Mouse (Mus musculus) natural killer cell, adult 2 months (primary cell): ENCODE measurements at regions not wholly inside any gene's neighbourhood (a gene's known extent, or its start where the extent isn't known, plus 50 kb on each side); places are given as distances from the start of the nearest gene placed in this dataset.

ENCODE experiments used
- DNase-seq, 2 experiments: peaks; one replicate each; pipeline ENCODE4 v3.0.0; 2022; ENCODE audit warnings: low spot score in 2 of 2

DNA sequence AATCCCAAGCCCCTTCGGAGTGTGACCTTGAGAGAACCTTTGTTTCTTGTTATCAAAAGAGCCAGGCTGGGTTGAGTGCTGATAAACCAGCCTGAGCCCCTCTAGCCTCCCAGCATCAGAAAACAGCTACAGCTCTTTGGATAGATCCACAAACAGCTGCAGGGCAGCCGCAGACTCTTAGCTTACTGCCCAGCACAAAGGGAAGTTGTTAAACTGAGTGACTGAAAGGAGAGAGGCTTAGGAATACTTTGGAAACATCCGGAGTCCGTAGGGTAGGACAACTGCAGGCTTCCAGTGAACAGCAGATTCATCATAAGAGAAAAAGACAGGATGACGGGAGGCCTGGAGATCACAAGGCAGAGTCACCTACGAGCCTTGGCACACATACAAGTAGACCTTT lies 166.9 kb upstream of the Tyw5 start:
- DNase-seq = no peak

GRCm38 (mm10) chr1:57574530-57574929 lies 167.6 kb upstream of the Tyw5 start:
- no peak for DNase-seq

DNA sequence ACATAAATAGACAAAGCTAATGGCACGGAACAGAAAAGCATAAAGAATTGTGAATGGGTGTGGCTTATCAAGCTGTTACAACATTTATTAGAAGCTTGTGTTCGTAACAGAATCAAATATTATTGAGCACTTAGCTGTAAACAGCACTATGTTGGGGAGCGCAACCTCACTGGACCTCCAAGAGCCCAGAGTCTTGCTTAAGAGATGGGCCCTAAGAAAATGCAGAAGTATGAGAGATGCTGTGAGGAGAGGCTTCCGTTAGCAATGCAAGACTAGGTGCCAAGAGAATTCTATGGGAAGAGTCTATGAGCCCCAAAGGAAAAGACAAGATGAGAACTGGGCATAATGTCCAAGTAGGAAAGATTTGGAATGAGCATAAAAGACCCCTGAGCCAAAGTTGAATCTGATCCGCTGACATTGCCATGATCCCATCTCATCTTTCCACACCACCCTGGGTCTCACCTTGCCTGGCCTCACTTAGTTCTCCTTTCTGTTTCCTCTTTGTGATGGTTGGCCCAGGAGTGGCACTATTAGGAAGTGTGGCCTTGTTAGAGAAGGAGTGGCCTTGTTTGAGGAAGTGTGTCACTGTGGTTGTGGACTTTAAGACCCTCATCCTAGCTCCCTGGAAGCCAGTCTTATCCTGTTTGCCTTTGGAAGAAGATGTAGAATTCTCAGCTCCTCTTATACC lies 169.3 kb upstream of the Tyw5 start:
- no peak for DNase-seq

GRCm38 (mm10) chr1:57579086-57579485 lies 172.2 kb upstream of the Tyw5 start:
- no peak for DNase-seq

DNA sequence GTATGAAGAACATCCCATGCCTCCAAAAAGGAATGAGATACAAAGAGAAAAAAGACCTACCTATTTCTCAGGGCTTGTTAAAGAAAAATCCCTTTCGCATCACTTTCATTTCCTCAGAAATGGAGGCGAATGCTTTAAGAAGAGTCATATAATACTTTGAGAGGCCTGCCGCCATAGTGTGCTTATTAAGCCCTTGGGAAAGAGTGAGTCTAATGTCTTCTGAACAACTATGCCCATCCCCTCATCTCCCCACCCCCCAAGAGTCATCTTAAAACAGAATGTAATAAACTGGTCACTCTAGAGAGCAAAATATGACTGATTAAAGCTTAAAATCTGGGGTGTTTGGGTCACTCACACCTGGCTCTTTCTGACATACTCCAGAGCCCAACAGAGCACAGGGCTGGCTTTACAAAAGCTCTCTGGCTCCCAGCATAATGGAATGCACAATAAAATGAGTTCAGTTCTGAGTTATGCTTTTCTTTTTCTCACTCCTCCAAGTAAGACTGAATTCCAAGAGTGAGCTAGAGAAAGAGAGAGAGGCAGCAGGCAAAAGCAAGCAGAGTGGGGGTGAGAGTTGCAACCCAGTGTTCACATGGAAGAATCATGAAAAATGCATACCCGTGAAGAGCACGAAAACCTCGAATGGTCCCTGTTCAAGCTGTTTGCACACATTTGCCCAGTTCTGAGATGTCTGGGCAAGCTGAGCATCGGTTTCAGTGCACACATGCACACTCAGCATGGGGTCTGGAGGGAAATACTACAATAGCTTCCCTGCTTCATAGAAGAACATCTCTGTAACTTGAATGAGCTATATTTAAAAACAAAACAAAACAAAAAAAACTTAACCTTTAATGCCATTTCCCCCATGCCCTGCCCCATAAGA lies 180.0 kb upstream of the Spats2l start:
- no peak for DNase-seq

DNA sequence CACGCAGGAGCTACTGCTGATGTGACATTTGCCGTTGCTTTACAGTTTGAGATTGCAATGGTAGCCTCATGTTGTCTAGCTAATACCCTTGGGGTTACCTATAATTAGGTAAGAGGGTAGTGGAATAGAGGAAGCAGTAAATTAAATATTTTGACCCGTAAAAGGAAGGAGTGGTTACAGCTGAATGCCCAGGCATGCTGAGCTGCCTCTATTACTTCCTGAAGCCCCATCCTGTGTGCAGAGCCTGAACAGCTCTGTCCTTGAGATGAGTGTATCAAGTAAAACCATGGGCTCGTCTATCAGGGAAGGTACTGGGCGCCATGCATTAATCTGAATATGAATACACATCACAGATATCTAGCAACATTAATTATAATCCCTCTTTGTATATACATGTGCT lies 179.1 kb upstream of the Spats2l start:
- no peak for DNase-seq

DNA sequence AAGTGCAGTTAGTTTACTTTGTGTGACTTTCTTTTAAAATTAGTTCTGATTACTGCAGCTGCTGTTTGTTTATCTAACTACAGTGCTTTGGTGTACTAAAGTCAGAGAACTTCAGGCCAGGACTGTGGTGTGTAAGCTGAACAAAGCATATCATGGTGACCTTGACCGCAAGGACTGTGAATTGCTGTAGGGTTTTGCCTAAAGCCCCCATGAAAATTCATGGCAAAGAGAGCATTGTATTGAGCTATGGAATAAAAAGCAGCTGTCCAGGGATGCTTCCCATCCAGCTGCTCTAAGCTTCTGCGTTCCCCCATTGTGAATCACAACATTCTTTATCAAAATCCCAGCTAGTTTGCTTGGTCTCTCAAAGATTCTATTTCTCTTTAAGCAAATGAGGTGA lies 173.0 kb upstream of the Spats2l start:
- DNase-seq = no peak

- DNase-seq = no peak
Observed at GRCm38 (mm10) chr1:57605525-57605924, 168.4 kb upstream of the Spats2l start.

DNA sequence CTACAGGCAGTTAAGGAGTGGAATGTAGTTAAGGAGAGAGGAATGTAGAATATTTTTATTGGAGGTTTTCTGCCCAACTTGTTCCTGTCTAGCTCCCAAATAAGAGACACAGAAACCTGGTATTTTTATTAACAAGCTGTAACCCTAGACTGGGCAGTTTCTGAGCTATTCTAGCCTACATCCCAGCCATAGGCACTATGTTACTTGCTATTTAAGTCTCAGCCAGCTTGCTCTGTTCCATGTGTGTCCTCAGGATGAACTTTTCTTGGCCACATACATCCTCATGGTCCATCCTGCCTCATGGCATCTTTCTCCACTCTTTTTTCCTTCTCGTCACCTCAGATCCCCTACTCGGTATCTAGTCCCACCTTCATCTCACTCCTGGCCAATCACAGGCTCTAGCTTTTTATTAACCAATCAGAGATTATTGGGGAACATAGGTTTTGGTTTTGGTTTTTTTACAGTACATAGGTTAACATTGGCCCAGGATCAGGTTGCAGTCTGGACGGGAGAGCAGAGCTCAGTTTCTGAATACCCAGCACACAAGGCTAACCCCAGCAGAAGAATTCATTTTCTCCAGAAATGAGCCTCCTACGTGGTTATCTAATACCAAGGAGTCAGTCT lies 167.8 kb upstream of the Spats2l start:
- DNase-seq = no peak

GRCm38 (mm10) chr1:57607026-57607425 lies 166.9 kb upstream of the Spats2l start:
- no peak for DNase-seq

DNA sequence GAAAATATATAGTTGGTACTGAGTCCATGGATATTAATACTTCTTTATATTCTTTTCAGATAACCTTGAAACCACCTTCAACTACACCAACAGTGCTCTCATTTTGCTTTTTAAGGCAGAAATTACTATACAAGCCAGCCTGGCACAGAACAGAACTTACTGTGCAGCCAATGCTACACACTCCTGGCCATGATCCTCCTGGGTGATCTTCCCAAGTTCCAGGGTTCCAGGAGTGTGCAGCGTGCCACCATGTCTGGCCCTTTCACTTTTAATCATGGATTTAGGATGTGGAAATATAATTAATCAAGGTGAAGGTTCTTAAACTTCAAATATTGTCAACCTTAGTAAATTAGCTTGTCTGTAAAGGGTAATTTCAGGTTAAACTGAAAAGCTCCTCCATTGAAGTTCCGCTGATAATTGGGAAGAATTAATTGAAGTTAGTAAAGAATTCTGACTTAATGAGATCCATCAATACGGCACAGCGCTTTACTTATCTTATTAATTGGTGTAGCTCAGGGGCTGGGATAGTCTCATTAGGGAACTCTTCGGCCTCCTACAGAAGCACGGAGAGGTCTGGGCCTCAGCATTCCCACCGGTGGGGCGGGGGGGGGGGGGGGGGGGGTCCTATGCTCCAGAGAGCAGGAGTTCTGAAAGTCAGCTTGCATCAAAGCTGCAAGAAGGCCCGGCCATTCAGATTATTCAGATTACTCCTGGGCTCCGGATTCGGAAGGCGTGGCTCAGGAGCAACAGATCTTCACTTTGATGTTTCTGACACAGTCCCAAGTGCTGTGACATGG lies 166.1 kb upstream of the Spats2l start:
- DNase-seq = no peak

DNA sequence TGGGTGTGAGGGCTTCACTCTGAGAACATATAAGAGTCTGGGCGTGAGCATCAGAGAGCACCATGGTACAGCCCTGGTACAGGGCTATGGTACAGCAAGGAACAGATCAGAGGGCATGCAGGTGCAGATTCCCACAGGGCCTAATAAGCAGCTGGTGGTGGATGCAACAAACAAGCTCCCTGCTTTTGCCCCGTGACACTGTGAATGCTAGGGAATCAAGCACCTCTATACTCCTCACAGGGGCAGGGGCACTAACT lies 165.6 kb upstream of the Spats2l start:
- DNase-seq = no peak

DNA sequence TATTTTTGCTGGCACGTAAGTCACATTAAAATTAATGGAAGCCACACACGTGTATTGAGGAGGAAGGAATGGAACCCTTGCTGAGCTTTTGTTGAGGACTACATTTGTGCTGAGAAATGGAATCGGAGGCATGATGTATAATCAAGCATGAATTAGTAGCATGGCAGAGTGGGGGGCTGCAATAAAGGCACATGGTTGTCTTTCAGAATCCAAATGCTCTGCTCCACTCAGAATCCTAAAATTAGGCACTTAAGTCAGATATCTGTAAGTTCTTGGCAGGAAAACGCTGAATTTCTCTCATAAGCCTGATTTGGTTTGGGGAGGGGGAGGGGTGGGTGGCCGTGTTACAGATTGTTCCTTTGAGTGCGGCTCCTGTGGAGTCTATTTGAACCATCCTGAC lies 164.7 kb upstream of the Spats2l start:
- DNase-seq = no peak

GRCm38 (mm10) chr1:57612171-57612570 lies 161.8 kb upstream of the Spats2l start:
- no peak for DNase-seq

- no peak for DNase-seq
Observed at GRCm38 (mm10) chr1:57612931-57613804, 160.8 kb upstream of the Spats2l start.

- DNase-seq = no peak
Observed at GRCm38 (mm10) chr1:57615155-57615554, 158.8 kb upstream of the Spats2l start.

DNA sequence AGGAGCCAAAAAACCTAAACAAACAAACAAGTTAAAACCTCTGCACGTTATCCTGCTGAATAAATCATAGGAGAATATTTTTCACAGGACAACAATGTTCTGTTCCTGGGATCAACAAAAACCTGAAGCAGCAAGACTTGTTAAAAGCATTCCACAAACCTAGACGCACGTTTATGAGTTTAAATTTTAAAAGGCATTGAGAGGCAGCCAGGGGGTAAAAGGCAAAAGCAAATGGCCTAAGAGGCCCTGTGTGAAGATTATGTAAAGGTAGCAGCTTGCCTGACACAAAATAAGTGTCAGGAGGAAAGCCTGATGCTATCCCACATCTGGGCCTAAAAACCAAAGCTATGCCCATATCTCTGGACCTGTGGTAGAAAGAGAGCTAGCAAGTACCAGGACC lies 156.6 kb upstream of the Spats2l start:
- DNase-seq = no peak

DNA sequence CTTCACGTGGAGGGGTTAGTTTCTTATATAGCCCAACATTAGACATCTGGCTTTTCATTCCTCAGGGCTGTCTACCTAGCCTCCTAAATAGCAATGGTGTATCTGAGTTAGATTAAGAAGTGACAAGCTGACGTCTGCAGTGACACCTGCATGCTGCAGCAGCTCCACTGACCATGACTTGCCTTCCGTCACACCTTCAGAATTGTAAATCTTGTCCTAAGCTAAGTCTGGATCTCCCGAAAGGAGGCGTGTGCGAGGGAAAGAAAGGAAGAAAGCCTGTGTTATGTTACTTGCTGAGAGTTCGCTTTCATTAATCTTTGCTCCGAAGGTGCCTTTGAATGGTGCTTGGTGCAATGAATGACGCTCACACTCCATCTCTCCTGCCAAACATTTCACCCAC lies 151.4 kb upstream of the Spats2l start:
- no peak for DNase-seq

GRCm38 (mm10) chr1:57633986-57634385 lies 140.0 kb upstream of the Spats2l start:
- DNase-seq = no peak

GRCm38 (mm10) chr1:57642131-57642530 lies 131.8 kb upstream of the Spats2l start:
- DNase-seq = no peak

- DNase-seq = no peak
Observed at GRCm38 (mm10) chr1:57643466-57644097, 130.4 kb upstream of the Spats2l start.
